Mouse (Mus musculus): ENCODE measurements at regions not wholly inside any gene's neighbourhood (a gene's known extent, or its start where the extent isn't known, plus 50 kb on each side); places are given as distances from the start of the nearest gene placed in this dataset.

GRCm38 (mm10) chr11:37772481-37773089, 536.8 kb upstream of the Tenm2 start:
- TF ChIP-seq POLR2A (IDR thresholded peaks at IDR 0.05; ENCODE audit: insufficient read length, low read depth) (no peak), TCF12 (IDR thresholded peaks at IDR 0.05; ENCODE audit: insufficient read depth, poor library complexity, severe bottlenecking) (no peak), MAX (IDR thresholded peaks at IDR 0.05; ENCODE audit: low read depth) (no peak), POLR2AphosphoS2 (IDR thresholded peaks at IDR 0.05; ENCODE audit: insufficient read length, low read depth) (no peak), MYOD1 (IDR thresholded peaks at IDR 0.05; ENCODE audit: control insufficient read depth in 1 of 3, insufficient read length in 2 of 3, low read depth in 2 of 3) (no peak), MYOG (IDR thresholded peaks at IDR 0.05; ENCODE audit: control insufficient read depth in 1 of 3, insufficient read depth in 1 of 3, insufficient read length in 2 of 3, low read depth in 2 of 3) (no peak)
